Mouse (Mus musculus) left cerebral cortex, adult 11 months (tissue): ENCODE results near the gene Sh3glb1.

Experiments used
- DNase-seq: peaks from one replicate; pipeline ENCODE4 v3.0.0; 2022; ENCODE audit warnings: low spot score

Gene Sh3glb1

GRCm38 (mm10) chr3:144714606-144715005 is 5.5 kb downstream of the Sh3glb1 start:
- DNase-seq: no peak

- DNase-seq: no peak
Observed at GRCm38 (mm10) chr3:144714126-144714525, 6.0 kb downstream of the Sh3glb1 start.

GRCm38 (mm10) chr3:144711607-144712206 is 8.4 kb downstream of the Sh3glb1 start:
- no peak for DNase-seq

- DNase-seq: no peak
Observed at GRCm38 (mm10) chr3:144708612-144709011, 11.5 kb downstream of the Sh3glb1 start.

- no peak for DNase-seq
Observed at GRCm38 (mm10) chr3:144703959-144704358, 16.2 kb downstream of the Sh3glb1 start.

- no peak for DNase-seq
Observed at GRCm38 (mm10) chr3:144698790-144699433, 21.2 kb downstream of the Sh3glb1 start.

- DNase-seq: no peak
Observed at GRCm38 (mm10) chr3:144697942-144698341, 22.2 kb downstream of the Sh3glb1 start.

GRCm38 (mm10) chr3:144697154-144697553 is 23.0 kb downstream of the Sh3glb1 start:
- DNase-seq: no peak

GRCm38 (mm10) chr3:144694941-144695340 is 25.2 kb downstream of the Sh3glb1 start:
- no peak for DNase-seq

- no peak for DNase-seq
Observed at GRCm38 (mm10) chr3:144694040-144694439, 26.1 kb downstream of the Sh3glb1 start.

GRCm38 (mm10) chr3:144692052-144692451 is 28.1 kb downstream of the Sh3glb1 start:
- no peak for DNase-seq

GRCm38 (mm10) chr3:144689236-144689635 is 30.9 kb downstream of the Sh3glb1 start:
- no peak for DNase-seq

- no peak for DNase-seq
Observed at GRCm38 (mm10) chr3:144688284-144688683, 31.9 kb downstream of the Sh3glb1 start.

GRCm38 (mm10) chr3:144687618-144688017 is 32.5 kb downstream of the Sh3glb1 start:
- DNase-seq: no peak

GRCm38 (mm10) chr3:144686146-144686545 is 34.0 kb downstream of the Sh3glb1 start:
- no peak for DNase-seq

GRCm38 (mm10) chr3:144683136-144683814 is 36.9 kb downstream of the Sh3glb1 start:
- DNase-seq: no peak

GRCm38 (mm10) chr3:144681542-144681941 is 38.6 kb downstream of the Sh3glb1 start:
- no peak for DNase-seq

- no peak for DNase-seq
Observed at GRCm38 (mm10) chr3:144679701-144680159, 40.4 kb downstream of the Sh3glb1 start.

- no peak for DNase-seq
Observed at GRCm38 (mm10) chr3:144679137-144679536, 41.0 kb downstream of the Sh3glb1 start.

GRCm38 (mm10) chr3:144677751-144678150 is 42.4 kb downstream of the Sh3glb1 start:
- no peak for DNase-seq

GRCm38 (mm10) chr3:144676249-144676648 is 43.9 kb downstream of the Sh3glb1 start:
- DNase-seq: no peak

GRCm38 (mm10) chr3:144672016-144672415 is 48.1 kb downstream of the Sh3glb1 start:
- DNase-seq: no peak
